16 mouse cellular contexts compared by ENCODE assay signal in genomic region chr9:67546650-67547049, GRCm38 (mm10).
"Had no signal": no experiment of that assay in that cellular context is flagged by ENCODE, and none has a peak within 500 bp of the region (broad histone marks: within the 10 kb centered on the region; RNA-seq: fewer than 3 reads in every experiment).

No protein-coding gene starts in this region.

- H3K9me3 ChIP-seq: liver, embryonic 15.5 days; midbrain, embryonic 13.5 days; midbrain, embryonic 15.5 days; neural tube, embryonic 12.5 days; stomach, embryonic 15.5 days had no signal

- H3K4me3 ChIP-seq: liver, embryonic 15.5 days; megakaryocyte, embryonic 14.5 days; midbrain, embryonic 13.5 days; midbrain, embryonic 15.5 days; neural tube, embryonic 12.5 days; stomach, embryonic 15.5 days had no signal

- H3K4me1 ChIP-seq: liver, embryonic 15.5 days; megakaryocyte, embryonic 14.5 days; midbrain, embryonic 15.5 days had no signal

- H3K27me3 ChIP-seq: liver, embryonic 15.5 days; midbrain, embryonic 13.5 days; midbrain, embryonic 15.5 days; neural tube, embryonic 12.5 days; stomach, embryonic 15.5 days had no signal

- H3K36me3 ChIP-seq: liver, embryonic 15.5 days; midbrain, embryonic 13.5 days; midbrain, embryonic 15.5 days; neural tube, embryonic 12.5 days; stomach, embryonic 15.5 days had no signal

- H3K4me2 ChIP-seq: liver, embryonic 15.5 days; midbrain, embryonic 11.5 days; midbrain, embryonic 13.5 days; midbrain, embryonic 15.5 days; neural tube, embryonic 12.5 days; stomach, embryonic 15.5 days had no signal

- H3K9ac ChIP-seq: liver, embryonic 15.5 days; liver, postnatal 0 days; midbrain, embryonic 13.5 days; midbrain, embryonic 15.5 days; neural tube, embryonic 12.5 days; stomach, embryonic 15.5 days had no signal

- DNase-seq: liver, postnatal 0 days; lung, adult 2 months; lung, postnatal 14 days; lung, postnatal 36 days; thymus, adult 2 months; thymus, postnatal 25 days; thymus, postnatal 4 days had no signal

- H3K27ac ChIP-seq: liver, embryonic 15.5 days; macrophage; midbrain, embryonic 13.5 days; midbrain, embryonic 15.5 days; neural tube, embryonic 12.5 days; stomach, embryonic 15.5 days; stomach, postnatal 0 days had no signal

- ATAC-seq: liver, postnatal 0 days; midbrain, embryonic 13.5 days; midbrain, embryonic 15.5 days had no signal
